Mouse (Mus musculus) bone marrow, adult 2 months (tissue): Measurements from ENCODE around the gene Ccdc158.

Source experiments
- CTCF ChIP-seq: fragments of 200-500 bp; IDR thresholded peaks from 2 replicates; pipeline ENCODE4 v1.5.1; 2011; ENCODE audit warnings: low read length, control low read depth; ENCODE audit not compliant: control insufficient read depth, insufficient read depth
- POLR2A ChIP-seq: fragments of 200-500 bp; IDR thresholded peaks from 2 replicates; pipeline ENCODE4 v1.6.1; 2011; ENCODE audit warnings: low read depth, mild to moderate bottlenecking, control low read depth, low read length, borderline replicate concordance; ENCODE audit not compliant: control insufficient read depth

DNA sequence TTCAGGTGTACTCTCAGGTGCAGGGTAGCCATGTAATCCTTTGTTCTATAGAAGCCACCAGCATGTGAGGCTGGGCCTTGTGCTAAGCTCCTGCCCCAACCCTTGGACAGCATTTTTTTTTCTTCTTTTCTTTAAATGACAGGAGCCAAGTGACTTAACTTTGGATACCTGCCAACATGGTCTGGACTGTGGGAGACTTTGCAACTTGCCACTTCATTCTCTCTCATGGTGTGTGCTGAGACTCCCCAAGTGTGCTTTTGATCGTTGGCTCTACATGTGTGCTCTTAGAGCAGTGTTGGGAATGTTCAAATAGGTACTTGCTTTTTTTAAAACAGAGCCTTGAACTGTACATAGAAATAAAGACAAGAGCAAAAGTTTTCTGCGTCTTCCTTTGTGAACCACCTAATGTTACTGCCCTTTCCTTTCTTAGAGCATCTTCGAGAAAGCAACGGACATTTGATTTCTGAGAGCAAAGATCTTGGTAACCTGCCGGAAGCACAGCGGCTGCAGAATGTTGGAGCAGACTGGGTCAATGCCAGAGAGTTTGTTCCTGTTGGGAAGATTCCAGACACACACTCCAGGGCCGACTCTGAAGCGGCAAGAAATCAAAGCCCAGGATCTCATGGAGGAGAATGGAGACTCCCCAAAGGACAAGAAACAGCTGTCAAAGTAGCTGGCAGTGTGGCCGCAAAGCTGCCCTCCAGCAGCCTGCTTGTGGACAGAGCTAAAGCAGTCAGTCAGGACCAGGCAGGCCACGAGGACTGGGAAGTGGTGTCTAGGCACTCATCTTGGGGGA is 70.4 kb downstream of the Ccdc158 start:
- TF ChIP-seq CTCF = no peak
- no peak for TF ChIP-seq POLR2A
